Mouse (Mus musculus) embryonic facial prominence, embryonic 15.5 days (tissue): ENCODE measurements at regions not wholly inside any gene's neighbourhood (a gene's known extent, or its start where the extent isn't known, plus 50 kb on each side); places are given as distances from the start of the nearest gene placed in this dataset.
A peak's percentile ranks its signal among the peaks of the same experiment; 100 is the strongest.

Experiments
- ATAC-seq: fragments of 200-750 bp; cut with Nextera tagmentation; 2 replicates; pipeline ENCODE4 v1.8.0; 2017; ENCODE audit warnings: low read depth, moderate TSS enrichment; ENCODE audit not compliant: insufficient number of reproducible peaks, low FRiP score, low TSS enrichment
- H3K27ac ChIP-seq: fragments of 300-500 bp; sonication (generic); replicated peaks from 2 replicates; pipeline ENCODE4 v1.5.1; 2015; ENCODE audit warnings: mild to moderate bottlenecking, inconsistent platforms
- H3K27me3 ChIP-seq: fragments of 300-500 bp; sonication (generic); 2 replicates; pipeline ENCODE4 v1.6.1; 2015; ENCODE audit warnings: inconsistent platforms
- H3K36me3 ChIP-seq: fragments of 300-500 bp; sonication (generic); 2 replicates; pipeline ENCODE4 v1.6.1; 2015; ENCODE audit warnings: mild to moderate bottlenecking, inconsistent platforms
- H3K4me1 ChIP-seq: fragments of 300-500 bp; sonication (generic); 2 replicates; pipeline ENCODE4 v1.6.1; 2015; ENCODE audit warnings: inconsistent platforms
- H3K4me2 ChIP-seq: fragments of 300-500 bp; sonication (generic); replicated peaks from 2 replicates; pipeline ENCODE4 v1.6.1; 2015; ENCODE audit warnings: mild to moderate bottlenecking, inconsistent platforms
- H3K4me3 ChIP-seq: fragments of 300-500 bp; sonication (generic); replicated peaks from 2 replicates; pipeline ENCODE4 v1.5.1; 2015; ENCODE audit warnings: mild to moderate bottlenecking, inconsistent platforms
- H3K9ac ChIP-seq: fragments of 300-500 bp; sonication (generic); 2 replicates; pipeline ENCODE4 v1.6.1; 2015; ENCODE audit warnings: inconsistent platforms
- H3K9me3 ChIP-seq: fragments of 300-500 bp; sonication (generic); replicated peaks from 2 replicates; pipeline ENCODE4 v1.6.1; 2016; ENCODE audit warnings: inconsistent platforms
- WGBS: fragments of 180-500 bp; shearing (Covaris S2); methylation state at CpG from one replicate; pipeline ENCODE4 v1.1.7; 2015; 5-methylcytosine and 5-hydroxymethylcytosine counted together

DNA sequence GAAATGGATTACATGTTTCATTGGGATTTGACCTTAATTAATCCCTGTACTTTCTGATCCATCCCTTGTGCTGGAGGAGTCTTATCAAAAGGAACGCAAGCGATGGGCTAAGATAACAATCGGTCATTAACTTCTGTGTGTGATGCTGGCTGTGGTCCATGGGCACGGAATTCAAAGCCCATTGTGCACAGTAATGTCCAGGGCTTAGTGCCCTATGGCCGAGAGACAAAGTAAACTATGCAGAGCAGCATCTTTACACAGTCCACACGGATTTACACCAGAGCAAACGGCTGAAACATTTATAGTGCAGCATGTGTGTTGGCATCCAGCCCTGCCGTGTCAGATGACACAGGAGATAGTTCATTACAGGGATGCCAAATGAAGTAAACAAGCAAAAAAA lies 171.4 kb upstream of the Tenm3 start:
- H3K4me1 ChIP-seq, result no peaks in the 10 kb centered on the region
- H3K27ac ChIP-seq, result no peak overlapping the region
- H3K9ac ChIP-seq, result no peak overlapping the region
- no peaks in the 10 kb centered on the region for H3K36me3 ChIP-seq
- no peak overlapping the region for H3K4me2 ChIP-seq
- 59% methylated on average over 8 of the region's 8 CpGs for WGBS
- no peak for ATAC-seq
- no peaks in the 10 kb centered on the region for H3K27me3 ChIP-seq
- H3K9me3 ChIP-seq, result no peaks in the 10 kb centered on the region
- H3K4me3 ChIP-seq, result no peak overlapping the region

DNA sequence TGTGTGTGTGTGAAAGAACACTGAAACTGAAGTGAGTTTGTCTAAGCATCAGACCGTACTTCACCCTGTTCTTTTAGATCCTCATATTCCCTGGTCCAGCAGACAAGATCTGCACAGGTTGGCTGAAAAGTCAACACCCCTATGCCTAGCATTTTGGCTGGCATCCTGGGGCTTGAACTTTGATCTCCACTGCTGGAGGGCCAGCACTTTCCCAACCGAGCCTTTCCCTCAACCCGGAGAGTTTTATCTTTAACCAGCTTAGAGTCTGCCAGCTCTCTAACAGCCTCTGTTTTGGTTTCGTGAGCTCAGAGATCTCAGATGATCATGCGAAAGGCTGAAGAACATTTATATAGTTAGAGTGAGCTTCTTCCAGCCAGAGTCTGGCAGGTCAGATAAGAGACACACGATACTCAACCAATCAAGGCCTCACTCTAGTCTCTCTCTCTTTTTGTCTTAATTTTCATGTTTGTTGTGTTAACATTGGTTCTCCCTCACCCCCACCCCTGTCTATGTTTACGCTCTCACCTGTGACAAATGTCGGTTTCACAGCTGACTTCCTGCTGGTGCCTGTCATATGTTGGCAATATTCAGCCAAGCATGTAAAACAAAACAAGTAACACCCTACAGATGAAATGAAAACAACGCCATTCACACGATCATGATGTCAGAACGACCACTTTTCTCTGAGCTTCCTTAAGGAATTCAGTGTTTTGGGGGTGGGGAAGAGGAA lies 162.7 kb upstream of the Tenm3 start:
- Histone ChIP-seq H3K4me3 (no peak overlapping the region), H3K4me2 (no peak overlapping the region), H3K36me3 (no peaks in the 10 kb centered on the region), H3K9me3 (no peaks in the 10 kb centered on the region), H3K27ac (no peak overlapping the region), H3K27me3 (no peaks in the 10 kb centered on the region), H3K4me1 (no peaks in the 10 kb centered on the region), H3K9ac (no peak overlapping the region)
- ATAC-seq, result no peak
- 64% methylated on average over 11 of the region's 11 CpGs for WGBS

DNA sequence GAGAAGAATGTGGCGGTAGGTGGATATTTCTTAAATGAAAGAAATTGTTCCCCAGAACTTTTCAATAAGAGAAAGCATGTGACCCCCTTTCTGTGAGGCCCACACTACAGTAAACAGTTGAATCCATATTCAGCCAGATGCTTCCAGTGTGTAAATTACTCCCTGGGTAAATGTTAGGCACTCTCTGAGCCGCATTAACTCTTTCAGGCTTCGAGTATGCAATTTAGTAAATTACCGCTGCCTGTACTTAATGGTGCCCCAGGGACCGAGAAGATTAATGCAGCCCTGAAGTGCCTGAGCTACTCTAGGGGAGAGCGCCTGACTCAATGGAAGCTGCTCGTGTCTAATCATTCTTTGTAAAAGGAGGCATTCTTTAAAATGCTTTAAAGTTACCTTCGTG lies 137.9 kb upstream of the Tenm3 start:
- Histone ChIP-seq H3K4me3 (no peak overlapping the region), H3K4me2 (no peak overlapping the region), H3K9ac (no peak overlapping the region), H3K36me3 (no peaks in the 10 kb centered on the region), H3K4me1 (0 out of 2 replicates have a peak, but pooled peaks cover 7% of the 10 kb centered on the region), H3K27me3 (no peaks in the 10 kb centered on the region), H3K9me3 (no peaks in the 10 kb centered on the region), H3K27ac (no peak overlapping the region)
- 29% methylated on average over 8 of the region's 8 CpGs for WGBS
- peak; percentile 54; the same call in 1 of the 2 replicates for ATAC-seq

DNA sequence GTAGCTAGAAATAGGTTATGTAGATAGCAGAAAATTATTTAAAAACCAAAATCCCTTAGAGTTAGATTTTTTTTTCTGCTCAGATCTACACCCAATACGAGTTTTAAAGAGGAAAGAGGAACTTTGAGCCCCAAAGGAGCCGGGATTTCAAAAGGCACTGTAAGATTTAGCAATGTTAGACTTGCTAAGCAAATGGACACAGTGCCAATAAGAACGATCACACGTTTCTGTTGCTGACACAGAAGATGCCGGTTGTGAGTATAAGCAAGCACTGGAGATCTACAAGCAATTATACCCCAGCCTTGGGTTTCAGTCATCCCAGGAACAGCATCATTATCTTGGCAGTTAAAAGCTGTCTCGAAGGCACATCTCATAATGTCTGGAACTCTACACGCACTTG lies 137.0 kb upstream of the Tenm3 start:
- Histone ChIP-seq H3K4me1 (0 out of 2 replicates have a peak, but pooled peaks cover 7% of the 10 kb centered on the region), H3K4me3 (no peak overlapping the region), H3K27ac (no peak overlapping the region), H3K4me2 (no peak overlapping the region), H3K9me3 (no peaks in the 10 kb centered on the region), H3K9ac (no peak overlapping the region), H3K36me3 (no peaks in the 10 kb centered on the region), H3K27me3 (no peaks in the 10 kb centered on the region)
- ATAC-seq, result no peak
- 56% methylated on average over 7 of the region's 7 CpGs for WGBS

DNA sequence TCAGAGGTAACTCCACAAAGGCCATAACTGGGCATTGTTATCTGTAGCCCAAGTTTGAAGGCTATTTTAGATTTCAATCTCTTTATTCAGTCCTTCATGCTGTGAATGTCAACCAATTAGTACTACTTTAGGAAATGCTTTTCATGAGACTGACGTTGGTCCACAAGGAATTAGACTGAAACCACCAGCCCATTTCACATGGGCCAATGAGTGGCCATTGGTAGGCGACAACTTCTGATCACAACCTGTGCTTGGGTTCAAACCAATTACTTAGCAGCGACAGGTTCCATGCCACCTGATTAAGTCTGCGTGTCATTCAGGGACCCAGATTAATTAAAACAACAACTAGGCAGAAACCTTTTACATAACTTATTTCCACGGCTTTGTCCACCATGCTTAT lies 126.9 kb upstream of the Tenm3 start:
- H3K36me3 ChIP-seq, result no peaks in the 10 kb centered on the region
- no peak for ATAC-seq
- H3K27ac ChIP-seq, result no peak overlapping the region
- H3K27me3 ChIP-seq, result no peaks in the 10 kb centered on the region
- H3K4me3 ChIP-seq, result no peak overlapping the region
- no peaks in the 10 kb centered on the region for H3K9me3 ChIP-seq
- no peaks in the 10 kb centered on the region for H3K4me1 ChIP-seq
- no peak overlapping the region for H3K4me2 ChIP-seq
- WGBS, result 82% methylated on average over 5 of the region's 5 CpGs
- H3K9ac ChIP-seq, result no peak overlapping the region

DNA sequence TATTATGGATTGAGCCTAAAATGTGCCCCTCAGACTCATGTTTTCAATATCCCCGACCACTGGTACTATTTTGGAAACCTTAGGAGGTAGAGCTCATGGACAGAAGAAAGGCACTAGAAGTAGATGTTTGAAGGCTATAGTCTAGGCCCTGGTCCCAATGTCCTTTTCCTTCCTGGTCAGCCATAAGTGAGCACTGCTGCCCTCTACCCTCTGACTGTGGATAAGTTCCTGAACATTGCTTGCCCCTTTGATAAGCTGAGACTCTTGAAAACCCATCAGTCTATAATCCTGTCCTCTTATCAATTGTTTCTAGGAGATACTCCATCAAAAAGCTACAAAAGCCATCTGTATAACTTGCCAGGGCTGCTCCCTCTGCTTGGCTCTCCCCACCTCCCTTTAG lies 121.2 kb upstream of the Tenm3 start:
- no peak overlapping the region for H3K4me2 ChIP-seq
- no peaks in the 10 kb centered on the region for H3K9me3 ChIP-seq
- no peaks in the 10 kb centered on the region for H3K36me3 ChIP-seq
- WGBS, result 91% methylated on average over 1 of the region's 1 CpGs
- H3K9ac ChIP-seq, result no peak overlapping the region
- no peak overlapping the region for H3K27ac ChIP-seq
- no peak for ATAC-seq
- H3K4me1 ChIP-seq, result no peaks in the 10 kb centered on the region
- no peak overlapping the region for H3K4me3 ChIP-seq
- H3K27me3 ChIP-seq, result no peaks in the 10 kb centered on the region

DNA sequence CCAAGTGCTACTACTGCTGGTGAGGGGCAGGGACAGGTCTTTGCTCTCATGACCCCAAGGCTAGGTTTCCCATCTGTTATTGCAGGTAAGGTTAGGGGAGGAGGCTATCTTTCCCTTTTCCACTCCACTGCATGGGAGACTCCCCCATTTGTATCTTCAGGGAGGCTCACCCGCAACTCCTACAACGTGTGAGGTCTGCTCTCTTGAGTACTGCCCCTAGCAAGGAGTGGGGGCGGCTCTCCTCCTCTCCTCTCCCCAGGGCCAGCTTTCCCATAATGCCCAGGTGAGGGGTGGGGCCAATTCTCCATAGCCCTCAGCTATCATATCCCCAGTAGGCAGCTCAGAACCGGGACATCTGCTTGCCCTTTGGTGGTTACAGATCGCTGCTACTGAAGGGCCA lies 113.9 kb upstream of the Tenm3 start:
- 81% methylated on average over 5 of the region's 5 CpGs for WGBS
- Histone ChIP-seq H3K4me2 (no peak overlapping the region), H3K9ac (no peak overlapping the region), H3K36me3 (no peaks in the 10 kb centered on the region), H3K9me3 (no peaks in the 10 kb centered on the region), H3K4me1 (no peaks in the 10 kb centered on the region), H3K4me3 (no peak overlapping the region), H3K27me3 (no peaks in the 10 kb centered on the region), H3K27ac (no peak overlapping the region)
- ATAC-seq, result no peak

DNA sequence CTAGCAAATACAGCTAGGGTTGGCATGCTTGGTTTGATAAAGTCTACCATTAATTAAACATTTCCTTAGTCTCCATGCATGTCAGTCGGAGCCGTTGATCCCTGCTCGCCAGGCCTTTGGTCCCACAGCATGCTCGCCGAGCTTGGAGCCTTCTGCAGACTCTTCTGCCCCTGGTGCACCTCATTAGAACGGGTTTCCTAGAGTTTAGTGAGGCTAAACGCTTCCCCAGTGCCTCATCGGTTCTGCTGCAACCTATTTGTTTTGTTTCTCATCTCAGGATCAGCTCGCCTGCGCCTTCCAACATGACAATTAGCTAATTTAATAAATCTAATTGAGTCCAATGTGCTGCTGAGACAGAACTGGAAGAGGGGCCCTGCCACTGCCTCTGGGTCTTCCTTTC lies 107.7 kb upstream of the Tenm3 start:
- Histone ChIP-seq H3K27me3 (no peaks in the 10 kb centered on the region), H3K36me3 (no peaks in the 10 kb centered on the region), H3K9me3 (no peaks in the 10 kb centered on the region), H3K4me2 (no peak overlapping the region), H3K27ac (no peak overlapping the region), H3K4me1 (no peaks in the 10 kb centered on the region), H3K4me3 (no peak overlapping the region), H3K9ac (no peak overlapping the region)
- 79% methylated on average over 10 of the region's 10 CpGs for WGBS
- ATAC-seq, result no peak

DNA sequence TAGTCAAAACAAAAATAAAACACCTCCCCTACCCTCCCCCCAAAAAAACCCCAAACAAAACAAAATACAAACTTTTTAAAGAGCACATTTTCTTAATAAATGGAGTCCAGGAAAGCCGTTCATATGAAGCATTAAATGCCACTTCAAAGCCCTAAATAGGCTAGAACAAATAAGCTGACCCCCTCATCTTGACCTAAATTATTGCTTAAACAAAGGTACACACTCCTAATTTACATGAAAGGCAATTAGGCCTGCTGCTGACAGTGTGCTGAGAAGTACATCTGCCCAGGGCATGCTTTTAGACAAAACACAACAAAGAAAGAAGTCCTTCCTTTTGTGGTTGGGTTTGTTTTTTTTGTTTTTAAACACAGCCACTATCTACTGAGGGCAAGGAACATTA lies 100.4 kb upstream of the Tenm3 start:
- Histone ChIP-seq H3K4me3 (no peak overlapping the region), H3K27me3 (no peaks in the 10 kb centered on the region), H3K4me2 (no peak overlapping the region), H3K4me1 (no peaks in the 10 kb centered on the region), H3K36me3 (no peaks in the 10 kb centered on the region), H3K9me3 (no peaks in the 10 kb centered on the region), H3K9ac (no peak overlapping the region), H3K27ac (no peak overlapping the region)
- WGBS, result 13% methylated on average over 1 of the region's 1 CpGs
- ATAC-seq, result no peak

DNA sequence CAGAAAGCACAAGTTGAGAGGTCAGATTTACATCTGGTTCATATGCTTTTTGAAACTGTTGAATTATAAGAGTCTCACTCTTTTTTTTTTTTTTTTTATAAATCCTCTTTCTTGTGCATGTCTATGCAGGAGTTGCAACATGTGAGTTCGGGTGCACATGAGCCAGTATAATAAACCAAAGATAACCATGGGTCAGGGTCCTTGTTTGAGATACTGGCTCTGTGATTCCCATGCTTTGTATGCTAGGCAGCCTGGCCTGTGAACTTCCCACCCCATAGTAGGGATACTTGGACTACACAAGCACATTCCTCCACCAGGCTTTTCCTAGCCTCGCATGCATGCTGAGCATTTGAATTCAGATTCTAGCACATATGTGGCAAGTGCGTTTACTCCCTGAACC lies 93.4 kb upstream of the Tenm3 start:
- Histone ChIP-seq H3K27me3 (no peaks in the 10 kb centered on the region), H3K4me2 (no peak overlapping the region), H3K4me3 (no peak overlapping the region), H3K27ac (no peak overlapping the region), H3K36me3 (no peaks in the 10 kb centered on the region), H3K9ac (no peak overlapping the region), H3K4me1 (no peaks in the 10 kb centered on the region), H3K9me3 (no peaks in the 10 kb centered on the region)
- ATAC-seq, result no peak
- WGBS, result 80% methylated on average over 3 of the region's 3 CpGs

DNA sequence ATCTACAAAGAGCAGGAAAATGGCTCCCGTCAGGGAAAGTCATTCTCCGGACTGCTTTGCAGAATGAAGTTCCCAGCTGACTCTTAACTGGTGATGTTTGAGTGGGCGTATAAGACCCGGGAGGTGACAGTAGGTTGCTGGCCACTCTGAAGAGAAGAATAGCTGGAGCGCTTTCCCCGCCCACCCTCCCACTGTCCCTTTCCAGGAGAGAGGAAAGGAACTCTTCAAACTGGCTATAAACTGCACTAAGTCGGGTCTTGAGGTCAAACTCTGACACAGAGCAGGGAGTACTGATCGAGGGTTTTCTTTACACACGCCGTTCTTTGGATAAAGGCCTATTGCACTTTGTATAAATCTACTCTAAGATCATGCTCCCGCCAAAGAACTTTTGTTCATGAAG lies 83.4 kb upstream of the Tenm3 start:
- Histone ChIP-seq H3K4me1 (no peaks in the 10 kb centered on the region), H3K36me3 (no peaks in the 10 kb centered on the region), H3K27me3 (no peaks in the 10 kb centered on the region), H3K4me3 (no peak overlapping the region), H3K9me3 (no peaks in the 10 kb centered on the region), H3K27ac (no peak overlapping the region), H3K9ac (no peak overlapping the region), H3K4me2 (no peak overlapping the region)
- WGBS, result 80% methylated on average over 11 of the region's 11 CpGs
- no peak for ATAC-seq

DNA sequence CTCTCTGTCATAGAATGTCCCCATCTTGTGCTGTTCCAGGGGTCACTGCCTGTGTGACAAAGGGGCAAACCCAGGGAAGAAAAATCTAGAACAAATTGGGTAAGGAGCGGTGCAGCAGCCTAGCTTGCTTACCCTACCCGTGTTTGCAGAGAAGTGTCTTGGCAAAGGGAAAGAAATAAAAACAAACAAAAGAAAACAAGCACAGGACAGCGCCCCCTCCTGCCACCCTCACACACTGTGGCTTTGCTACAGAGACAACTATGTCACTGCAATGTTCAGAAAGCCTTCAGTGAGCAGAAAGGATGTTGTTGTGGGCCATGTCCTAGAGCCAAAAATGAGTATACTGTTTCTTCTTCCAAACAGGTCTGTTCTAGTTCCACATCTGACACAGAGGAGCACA lies 71.5 kb upstream of the Tenm3 start:
- H3K27me3 ChIP-seq, result no peaks in the 10 kb centered on the region
- no peaks in the 10 kb centered on the region for H3K9me3 ChIP-seq
- no peak overlapping the region for H3K27ac ChIP-seq
- H3K9ac ChIP-seq, result no peak overlapping the region
- no peaks in the 10 kb centered on the region for H3K4me1 ChIP-seq
- no peak overlapping the region for H3K4me3 ChIP-seq
- no peak for ATAC-seq
- no peak overlapping the region for H3K4me2 ChIP-seq
- 59% methylated on average over 3 of the region's 3 CpGs for WGBS
- no peaks in the 10 kb centered on the region for H3K36me3 ChIP-seq
